Mouse (Mus musculus) heart, postnatal 0 days (tissue): ENCODE results near the gene Armh3.

Experiments
- CTCF ChIP-seq: IDR thresholded peaks from 2 replicates; pipeline ENCODE4 v1.5.1; 2016; ENCODE audit warnings: antibody characterized with exemption, control low read depth, low read depth
- EP300 ChIP-seq: IDR thresholded peaks from 2 replicates; pipeline ENCODE4 v1.6.1; 2016; ENCODE audit warnings: antibody characterized with exemption, low read depth

DNA sequence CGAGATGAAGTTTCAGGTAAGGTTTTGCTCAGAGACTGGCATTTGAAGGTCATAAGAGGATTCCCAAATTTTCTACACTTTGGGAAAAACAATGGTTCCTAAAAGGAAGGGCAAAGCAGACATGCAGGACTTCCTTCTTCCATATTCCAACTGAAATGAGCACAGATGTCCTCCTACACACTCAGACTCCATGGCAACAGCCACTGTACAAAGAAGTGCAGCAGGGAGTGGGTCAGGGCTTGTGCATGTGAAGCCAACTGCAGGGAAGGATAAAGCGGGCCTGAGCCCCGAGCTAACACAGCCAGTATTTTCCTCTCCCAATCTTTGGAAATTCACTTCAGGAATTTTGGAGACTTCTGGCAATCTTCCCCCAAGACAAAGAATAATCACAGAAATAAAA lies 80.4 kb downstream of the Armh3 start:
- TF ChIP-seq CTCF, result no peak
- no peak for TF ChIP-seq EP300
